Mouse (Mus musculus) midbrain, embryonic 11.5 days (tissue): ENCODE results near the gene Tmem170b. TPM values are rescaled to one million over a fixed set of nuclear protein-coding genes. Genes with fewer than 3 reads are reported as not detected.
A peak's percentile ranks its signal among the peaks of the same experiment; 100 is the strongest.

Experiments used
- ATAC-seq: fragments of 200-750 bp; cut with Nextera tagmentation; 2 replicates; pipeline ENCODE4 v1.8.0; 2017; ENCODE audit warnings: moderate TSS enrichment, moderate library complexity; ENCODE audit not compliant: low FRiP score
- DNase-seq: peaks from one replicate; pipeline ENCODE4 v3.0.0; 2015; ENCODE audit warnings: low spot score; ENCODE audit errors: missing footprints
- H3K27ac ChIP-seq: fragments of 300-500 bp; sonication (generic); 2 replicates; pipeline ENCODE4 v1.5.1; 2014; ENCODE audit warnings: low read depth, low read length
- H3K27me3 ChIP-seq: fragments of 300-500 bp; sonication (generic); 2 replicates; pipeline ENCODE4 v1.6.1; 2014; ENCODE audit warnings: mild to moderate bottlenecking, low read length, moderate library complexity, mixed read lengths; ENCODE audit not compliant: control insufficient read depth, insufficient read depth
- H3K36me3 ChIP-seq: fragments of 300-500 bp; sonication (generic); 2 replicates; pipeline ENCODE4 v1.6.1; 2014; ENCODE audit warnings: mild to moderate bottlenecking, low read length, moderate library complexity, mixed read lengths; ENCODE audit not compliant: control insufficient read depth, insufficient read depth
- H3K4me1 ChIP-seq: fragments of 300-500 bp; sonication (generic); 2 replicates; pipeline ENCODE4 v1.6.1; 2014; ENCODE audit warnings: low read length; ENCODE audit not compliant: control insufficient read depth, insufficient read depth
- H3K4me2 ChIP-seq: fragments of 300-500 bp; sonication (generic); 2 replicates; pipeline ENCODE4 v1.6.1; 2014; ENCODE audit warnings: mild to moderate bottlenecking, moderate library complexity
- H3K4me3 ChIP-seq: fragments of 300-500 bp; sonication (generic); 2 replicates; pipeline ENCODE4 v1.5.1; 2014; ENCODE audit warnings: low read depth, low read length
- H3K9ac ChIP-seq: fragments of 300-500 bp; sonication (generic); 2 replicates; pipeline ENCODE4 v1.6.1; 2014; ENCODE audit warnings: low read length
- H3K9me3 ChIP-seq: fragments of 300-500 bp; sonication (generic); 2 replicates; pipeline ENCODE4 v1.6.1; 2016; ENCODE audit warnings: low read length; ENCODE audit not compliant: control insufficient read depth
- WGBS: fragments of 180-500 bp; shearing (Covaris S2); extraction: QIAGEN DNeasy Blood & Tissue Kit; methylation state at CpG from one replicate; pipeline ENCODE4 v1.1.7; 2014; 5-methylcytosine and 5-hydroxymethylcytosine counted together
- polyA plus RNA-seq: library from polyadenylated mRNA; unstranded; fragments of >200 nt; fragmentation: Nextera tagmentation; extraction: Ambion mirVana; gene quantifications from 2 replicates; pipeline ENCODE4 v1.2.1, GENCODE M21; 2014

The Tmem170b gene
- polyA plus RNA-seq: 23.8 and 25.9 TPM in 2 replicates

DNA sequence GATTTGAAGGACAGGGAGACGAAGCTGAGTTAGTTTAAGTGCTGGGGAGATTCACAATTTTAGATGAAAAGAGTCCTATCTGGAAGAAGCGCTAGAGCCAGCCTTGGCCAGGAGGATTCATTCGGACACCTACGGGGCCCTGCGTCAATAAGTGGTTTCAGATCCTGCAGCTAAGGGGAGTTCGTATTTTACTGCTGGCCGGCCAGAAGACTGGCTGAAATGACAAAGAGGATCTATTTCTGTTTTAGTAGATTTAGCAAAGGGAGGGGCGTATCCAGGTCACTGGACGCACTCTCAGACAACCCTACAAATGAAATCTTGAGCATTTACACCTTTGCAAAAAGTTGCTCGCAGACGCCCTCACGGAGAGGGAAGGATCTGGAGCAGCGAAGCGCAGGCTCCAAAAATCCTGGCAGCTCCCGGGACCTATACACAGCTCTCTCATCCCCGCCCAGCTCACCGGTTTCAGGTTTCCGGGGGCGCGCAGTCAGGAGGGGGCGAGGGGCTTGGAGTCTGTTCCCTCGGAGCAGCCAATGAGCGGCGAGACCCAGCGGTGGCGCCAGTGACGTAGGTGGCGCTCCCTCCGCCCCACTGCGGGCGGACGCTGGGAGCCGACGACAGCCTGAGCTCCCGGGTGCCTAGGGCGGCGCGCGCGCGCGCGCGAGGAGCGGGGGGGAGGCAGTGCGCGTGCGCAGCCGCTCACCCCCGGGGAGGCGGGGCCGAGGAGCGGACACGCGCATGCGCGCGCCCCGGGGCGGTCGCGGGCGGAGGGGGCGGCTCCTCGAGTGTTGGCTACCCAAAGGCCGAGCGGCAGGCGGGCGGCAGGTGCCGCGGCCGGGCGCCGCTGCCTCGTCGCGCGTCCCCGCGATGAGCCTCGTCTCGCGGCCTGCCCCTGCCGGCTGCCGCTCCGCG lies at the start of gene Tmem170b:
TSS of gene Tmem170b (plus strand) at position 809 of the 912 bp plus-strand sequence.
- ATAC-seq: peak; percentile 97
- Histone ChIP-seq H3K27me3 (no peaks in the 10 kb centered on the region), H3K9ac (peak within 1 kb of the TSS; percentile 95), H3K4me1 (peaks cover 5% of the 10 kb centered on the region; the same call in 1 of the 2 replicates), H3K4me2 (peak within 1 kb of the TSS; percentile 63), H3K36me3 (no peaks in the 10 kb centered on the region), H3K4me3 (peak within 1 kb of the TSS; percentile 96), H3K27ac (peak within 1 kb of the TSS; percentile 82), H3K9me3 (no peaks in the 10 kb centered on the region)
- DNase-seq: peak; percentile 100
- WGBS: under 1% methylated on average over 68 of the region's 87 CpGs

DNA sequence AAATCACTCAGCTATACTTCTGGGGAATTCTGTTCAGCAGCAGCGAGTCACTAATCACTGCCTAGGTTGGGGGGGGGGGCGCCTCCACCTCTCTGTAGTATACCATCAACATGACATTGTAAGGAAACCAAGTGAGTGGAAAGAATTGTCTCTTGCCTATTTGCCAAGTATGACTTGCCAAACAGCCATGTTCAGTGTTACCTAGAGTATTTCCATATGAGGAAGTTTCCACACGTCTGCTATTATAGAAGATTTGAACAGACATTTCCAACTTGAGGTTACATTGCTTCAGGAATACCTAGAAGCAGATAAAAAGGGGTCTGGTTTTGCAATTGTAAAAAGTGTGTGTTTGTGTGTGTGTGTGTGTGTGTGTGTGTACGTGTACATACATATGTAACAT lies 44.7 kb upstream of the Tmem170b start:
- Histone ChIP-seq H3K4me3 (no peak overlapping the region), H3K27me3 (no peaks in the 10 kb centered on the region), H3K4me1 (no peaks in the 10 kb centered on the region), H3K4me2 (no peak overlapping the region), H3K9me3 (no peaks in the 10 kb centered on the region), H3K27ac (no peak overlapping the region), H3K36me3 (no peaks in the 10 kb centered on the region), H3K9ac (no peak overlapping the region)
- WGBS: 88% methylated on average over 4 of the region's 4 CpGs
- ATAC-seq (no peak), DNase-seq (no peak)

DNA sequence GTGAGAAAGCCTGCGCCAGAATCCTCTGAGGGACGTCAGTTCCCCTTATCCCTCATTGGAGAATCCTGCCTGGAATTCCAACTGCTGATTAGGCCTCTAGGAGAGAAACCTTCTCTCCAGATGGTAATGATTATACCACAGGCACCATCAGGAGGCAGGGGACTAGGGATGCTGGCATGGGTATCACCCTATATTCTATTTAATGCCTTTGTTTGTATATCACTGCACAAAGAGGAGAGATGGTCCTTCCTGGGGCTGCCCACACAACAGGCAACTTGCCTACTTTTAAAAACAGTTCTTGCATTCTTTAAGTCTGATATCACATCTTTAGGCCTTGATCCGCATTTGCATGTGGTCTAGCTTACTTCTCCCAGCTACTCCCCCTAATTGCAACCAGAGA lies 37.3 kb upstream of the Tmem170b start:
- ATAC-seq: no peak
- Histone ChIP-seq H3K9ac (no peak overlapping the region), H3K36me3 (no peaks in the 10 kb centered on the region), H3K27me3 (no peaks in the 10 kb centered on the region), H3K4me2 (no peak overlapping the region), H3K9me3 (no peaks in the 10 kb centered on the region), H3K4me3 (no peak overlapping the region), H3K27ac (no peak overlapping the region), H3K4me1 (peaks cover 2% of the 10 kb centered on the region; the same call in 1 of the 2 replicates)
- WGBS: 76% methylated on average over 3 of the region's 3 CpGs
- DNase-seq: peak; percentile 57

DNA sequence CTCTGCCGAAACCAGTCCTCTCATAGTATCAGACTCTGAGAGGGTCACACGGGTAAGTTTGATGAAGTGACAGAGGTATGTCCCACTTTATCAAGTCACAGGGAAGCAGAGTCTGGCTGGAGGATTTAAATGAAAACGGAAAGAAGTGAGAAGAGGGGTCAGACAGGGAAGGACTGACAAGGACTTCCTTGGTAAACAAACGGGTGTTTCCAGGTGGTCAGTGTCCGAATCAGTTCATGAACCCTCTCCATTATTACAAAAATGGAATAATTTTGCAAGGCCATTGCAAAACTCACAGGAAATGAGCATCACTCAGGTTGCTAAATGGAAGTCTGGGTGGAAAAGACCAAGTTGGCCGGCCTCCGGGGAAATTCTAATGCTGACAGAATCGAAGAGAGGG lies 36.8 kb upstream of the Tmem170b start:
- 87% methylated on average over 8 of the region's 8 CpGs for WGBS
- no peak for ATAC-seq
- no peaks in the 10 kb centered on the region for H3K9me3 ChIP-seq
- no peak overlapping the region for H3K4me3 ChIP-seq
- DNase-seq: peak; percentile 62
- no peaks in the 10 kb centered on the region for H3K27me3 ChIP-seq
- H3K4me1 ChIP-seq: peaks cover 2% of the 10 kb centered on the region; the same call in 1 of the 2 replicates
- no peaks in the 10 kb centered on the region for H3K36me3 ChIP-seq
- H3K27ac ChIP-seq: no peak overlapping the region
- no peak overlapping the region for H3K4me2 ChIP-seq
- no peak overlapping the region for H3K9ac ChIP-seq

DNA sequence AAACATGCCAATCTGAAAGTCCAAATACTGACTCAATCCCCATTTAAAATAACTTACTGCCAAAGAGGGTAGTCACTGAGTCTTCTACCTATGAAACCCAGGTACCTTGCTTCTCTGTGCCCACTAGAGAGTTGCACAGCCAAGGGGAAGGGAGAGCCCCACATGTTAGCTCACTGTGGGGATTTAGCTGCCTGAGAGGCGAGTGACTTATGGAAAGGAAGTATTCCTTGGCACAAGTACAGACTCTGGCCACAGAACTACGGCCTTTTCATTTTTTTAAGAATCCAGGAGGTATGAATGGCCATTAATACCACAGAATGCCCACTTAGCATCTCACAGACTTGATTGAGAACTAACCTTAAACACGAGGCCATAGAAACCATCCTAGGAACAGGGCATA lies 35.9 kb upstream of the Tmem170b start:
- H3K36me3 ChIP-seq: no peaks in the 10 kb centered on the region
- DNase-seq (peak; percentile 19), ATAC-seq (no peak)
- H3K4me2 ChIP-seq: no peak overlapping the region
- H3K27ac ChIP-seq: no peak overlapping the region
- H3K9me3 ChIP-seq: no peaks in the 10 kb centered on the region
- no peaks in the 10 kb centered on the region for H3K27me3 ChIP-seq
- no peak overlapping the region for H3K9ac ChIP-seq
- H3K4me1 ChIP-seq: peaks cover 2% of the 10 kb centered on the region; the same call in 1 of the 2 replicates
- WGBS: 88% methylated on average over 3 of the region's 3 CpGs
- H3K4me3 ChIP-seq: no peak overlapping the region

DNA sequence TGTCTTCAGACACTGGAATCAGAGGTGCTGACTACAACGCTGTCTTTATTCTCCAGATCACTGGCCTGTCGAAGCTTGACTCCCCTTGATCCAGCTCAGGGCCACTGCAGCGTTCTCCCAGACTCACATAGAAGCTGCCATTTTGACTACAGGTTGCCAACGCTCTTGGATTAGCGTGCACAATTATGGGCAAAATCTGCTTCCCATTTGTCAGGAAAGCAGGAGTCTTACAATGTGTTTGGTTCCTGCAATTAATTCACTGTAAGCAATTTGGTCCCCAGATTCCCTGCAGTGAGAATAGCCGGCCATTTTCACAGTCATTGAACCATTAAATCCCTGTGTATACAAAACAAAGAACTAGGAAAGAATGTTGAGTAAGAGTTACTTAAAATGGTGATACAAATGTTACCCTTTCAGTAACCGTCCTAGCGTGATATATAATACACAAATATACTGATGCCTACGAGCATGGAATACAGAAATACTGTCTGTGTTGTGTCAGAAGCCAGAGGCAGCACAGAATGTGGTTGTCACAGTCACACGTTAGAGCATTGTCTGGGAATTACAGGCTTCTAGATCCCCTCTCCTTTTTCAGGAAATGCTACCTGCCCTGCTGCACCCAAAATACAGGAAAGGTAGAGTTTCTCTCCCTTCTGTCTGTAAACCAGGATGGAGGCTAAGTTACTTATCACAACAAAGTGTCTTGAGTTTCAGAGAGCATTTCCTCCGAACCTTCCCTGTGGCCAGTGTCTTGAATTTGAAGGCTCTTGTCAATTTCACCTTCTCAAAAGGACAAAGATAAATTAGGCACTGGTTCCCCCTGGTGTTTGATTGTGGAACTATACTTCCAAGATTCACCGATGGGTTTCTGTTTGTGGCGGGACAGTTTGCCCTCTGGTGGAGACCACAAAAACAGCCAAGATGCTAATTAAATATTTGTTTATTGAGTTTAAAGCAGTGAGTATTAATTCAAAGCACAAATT lies 34.0 kb upstream of the Tmem170b start:
- Histone ChIP-seq H3K27ac (no peak overlapping the region), H3K9me3 (peaks cover 1% of the 10 kb centered on the region; the same call in 1 of the 2 replicates), H3K4me1 (peaks cover 2% of the 10 kb centered on the region; the same call in 1 of the 2 replicates), H3K4me3 (no peak overlapping the region), H3K36me3 (no peaks in the 10 kb centered on the region), H3K27me3 (no peaks in the 10 kb centered on the region), H3K4me2 (peak overlapping the region; percentile 20; the same call in 1 of the 2 replicates), H3K9ac (no peak overlapping the region)
- ATAC-seq (peak; percentile 50; the same call in 1 of the 2 replicates), DNase-seq (peak; percentile 99)
- 23% methylated on average over 13 of the region's 13 CpGs for WGBS

DNA sequence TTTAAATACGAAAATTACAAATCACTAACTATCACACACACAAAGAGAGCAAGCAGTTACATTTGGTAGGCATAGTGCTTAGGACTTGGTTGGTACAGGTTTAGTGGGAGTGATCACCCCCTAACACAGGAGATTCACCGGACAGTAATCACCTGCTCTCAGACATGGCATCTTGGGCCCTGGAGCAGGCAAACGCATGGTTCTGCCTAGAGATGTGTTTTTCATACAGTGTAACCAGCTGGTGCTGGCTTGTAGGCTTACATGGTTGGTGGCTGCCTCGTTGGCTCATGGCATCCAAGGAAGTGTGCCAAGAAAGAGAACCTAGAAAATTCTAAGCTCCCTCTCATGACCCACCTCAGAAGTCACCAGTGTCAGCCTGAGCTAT lies 33.4 kb upstream of the Tmem170b start:
- WGBS: 52% methylated on average over 4 of the region's 4 CpGs
- no peak overlapping the region for H3K9ac ChIP-seq
- ATAC-seq (peak; percentile 52; the same call in 1 of the 2 replicates), DNase-seq (no peak)
- no peak overlapping the region for H3K4me3 ChIP-seq
- H3K36me3 ChIP-seq: no peaks in the 10 kb centered on the region
- H3K27ac ChIP-seq: no peak overlapping the region
- peaks cover 2% of the 10 kb centered on the region; the same call in 1 of the 2 replicates for H3K4me1 ChIP-seq
- no peaks in the 10 kb centered on the region for H3K27me3 ChIP-seq
- peaks cover 2% of the 10 kb centered on the region; the same call in 1 of the 2 replicates for H3K9me3 ChIP-seq
- no peak overlapping the region for H3K4me2 ChIP-seq

DNA sequence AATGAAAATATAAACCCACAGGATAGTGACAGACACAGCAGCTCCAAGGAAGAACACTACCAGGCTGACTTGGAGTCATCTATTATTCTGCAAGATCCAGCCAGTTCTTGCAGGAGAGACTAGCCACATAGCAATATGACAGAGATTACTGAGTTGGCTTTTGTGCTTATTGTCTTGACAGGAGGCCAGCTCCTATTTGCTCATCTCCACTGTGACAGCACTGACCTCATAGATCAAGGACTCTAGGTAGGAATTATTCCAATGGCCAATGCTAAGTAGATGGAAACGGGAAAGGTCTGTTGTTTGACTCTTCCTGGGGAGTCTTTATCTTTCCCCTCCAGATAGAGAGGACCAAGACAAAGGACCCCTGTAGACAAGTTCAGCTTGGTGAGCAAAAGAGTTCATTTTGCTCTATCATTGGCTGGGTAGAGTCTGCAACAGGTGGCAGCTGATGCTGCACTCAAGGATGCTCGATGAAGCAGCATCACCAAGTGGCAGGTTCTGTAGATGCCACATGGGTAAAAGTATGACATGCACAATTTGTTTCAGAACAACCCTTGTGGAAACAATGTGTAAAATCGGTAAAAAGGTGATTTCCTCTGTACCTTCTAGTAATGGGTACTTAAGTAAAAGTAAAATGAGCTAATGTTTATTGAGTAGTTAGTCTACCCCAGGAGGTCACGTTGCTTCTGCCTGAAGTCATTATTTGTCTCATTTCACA lies 32.4 kb upstream of the Tmem170b start:
- ATAC-seq (no peak), DNase-seq (peak; percentile 71)
- H3K4me1 ChIP-seq: peaks cover 2% of the 10 kb centered on the region; the same call in 1 of the 2 replicates
- H3K27ac ChIP-seq: no peak overlapping the region
- H3K36me3 ChIP-seq: no peaks in the 10 kb centered on the region
- H3K9ac ChIP-seq: no peak overlapping the region
- H3K4me3 ChIP-seq: no peak overlapping the region
- no peak overlapping the region for H3K4me2 ChIP-seq
- peaks cover 2% of the 10 kb centered on the region; the same call in 1 of the 2 replicates for H3K9me3 ChIP-seq
- 46% methylated on average over 4 of the region's 4 CpGs for WGBS
- no peaks in the 10 kb centered on the region for H3K27me3 ChIP-seq
